Mouse (Mus musculus) right cerebral cortex, postnatal 36 days (tissue): ENCODE data around the gene Cdhr5.
A peak's percentile ranks its signal among the peaks of the same experiment; 100 is the strongest.

Experiments
- DNase-seq, 2 experiments: peaks; one replicate each; pipeline ENCODE4 v3.0.0; 2022; ENCODE audit warnings: low spot score in 2 of 2, mixed read lengths in 1 of 2

Cdhr5 gene

GRCm38 (mm10) chr7:141276546-141276945 lies at the start of gene Cdhr5:
Gene Cdhr5, minus strand, starts transcription at chr7:141276786.
- no peak for DNase-seq

- DNase-seq, result no peak
These were observed 48.1 kb upstream of the Cdhr5 start for GRCm38 (mm10) chr7:141324686-141325085.

- DNase-seq, result no peak
These were observed 42.9 kb upstream of the Cdhr5 start for GRCm38 (mm10) chr7:141319446-141319845.

DNA sequence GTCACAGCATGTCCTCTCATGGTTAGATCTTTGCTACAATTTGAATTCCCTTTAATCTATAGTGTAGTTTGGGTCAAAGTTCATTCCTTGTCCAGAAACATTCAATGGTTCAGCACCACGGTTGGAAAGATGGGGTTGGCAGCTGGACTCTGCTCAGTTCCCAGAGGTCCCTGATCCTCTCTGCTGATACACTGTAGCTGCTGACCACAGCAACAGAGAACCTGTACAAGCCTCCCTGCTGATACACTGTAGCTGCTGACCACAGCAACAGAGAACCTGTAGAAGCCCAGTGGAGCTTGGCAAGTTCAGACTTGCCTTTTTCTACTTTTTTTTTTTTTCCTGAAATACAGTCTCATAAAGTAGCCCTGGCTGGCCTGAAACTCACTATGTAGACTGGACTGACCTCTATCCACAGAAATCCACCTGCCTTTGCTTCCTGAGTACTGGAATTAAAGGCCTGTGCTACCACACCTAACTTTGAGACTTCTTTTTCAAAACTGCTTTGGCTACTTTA lies 41.1 kb upstream of the Cdhr5 start:
- no peak for DNase-seq

DNA sequence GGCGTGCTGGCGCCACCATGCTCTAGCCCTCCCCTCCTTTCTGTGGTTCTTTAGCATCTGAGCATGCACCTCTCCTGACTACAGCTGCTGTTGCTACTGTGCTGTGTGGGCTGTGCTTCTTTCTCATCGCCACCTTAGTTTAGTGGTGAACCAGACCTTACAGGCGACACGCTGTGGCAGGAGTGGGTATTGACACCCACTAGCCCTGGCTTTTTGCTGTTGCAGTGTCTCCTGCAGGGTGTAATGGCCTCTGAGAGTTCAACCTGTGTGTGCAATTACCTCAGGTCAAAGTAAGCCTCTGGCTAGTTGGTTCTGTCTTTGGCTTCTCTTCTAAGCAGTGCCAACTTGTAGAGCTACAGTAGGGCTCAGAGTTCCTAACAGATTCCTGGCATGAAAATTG lies 39.4 kb upstream of the Cdhr5 start:
- DNase-seq, result peak in 1 of 2 experiments; percentile 42

DNA sequence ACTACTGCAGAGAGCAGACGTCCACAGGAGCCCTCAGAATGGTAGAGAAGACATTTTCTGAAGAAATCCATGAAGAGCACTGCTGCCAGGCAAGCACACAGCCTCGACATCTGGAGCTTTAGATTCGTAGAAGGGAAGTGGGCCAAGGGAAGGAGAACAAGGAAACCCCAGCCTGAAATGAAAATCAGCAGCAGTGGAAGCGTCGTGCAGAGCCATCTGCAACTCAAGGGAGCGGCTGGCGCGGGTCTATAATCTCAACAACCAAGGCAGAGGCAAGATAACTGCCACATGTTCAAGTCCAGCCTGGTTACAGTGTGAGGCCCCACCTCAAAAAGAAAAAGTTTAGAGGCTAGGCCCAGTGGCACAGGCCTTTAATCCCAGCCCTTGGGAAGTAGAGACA lies 38.5 kb upstream of the Cdhr5 start:
- DNase-seq, result no peak

DNA sequence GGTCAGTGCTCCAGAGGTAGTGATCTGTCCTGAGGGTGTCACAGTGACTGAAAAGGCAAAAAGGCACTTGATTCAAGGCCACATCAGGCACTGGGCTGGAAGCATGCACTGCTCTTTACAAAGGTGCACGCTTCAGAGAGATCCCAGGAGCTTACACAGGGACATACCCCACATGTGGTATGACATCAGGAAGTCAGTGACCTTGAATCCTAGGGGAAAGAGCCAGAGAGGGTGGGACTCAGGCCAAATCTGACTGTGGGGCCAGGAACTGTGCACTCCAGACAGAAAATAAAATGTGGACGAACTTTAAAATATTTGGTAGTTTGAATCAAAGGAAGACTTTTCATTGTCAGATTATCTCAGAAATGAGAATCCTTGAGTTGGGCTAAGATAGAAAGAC lies 37.8 kb upstream of the Cdhr5 start:
- no peak for DNase-seq

GRCm38 (mm10) chr7:141304537-141304936 lies 28.0 kb upstream of the Cdhr5 start:
- DNase-seq, result no peak

DNA sequence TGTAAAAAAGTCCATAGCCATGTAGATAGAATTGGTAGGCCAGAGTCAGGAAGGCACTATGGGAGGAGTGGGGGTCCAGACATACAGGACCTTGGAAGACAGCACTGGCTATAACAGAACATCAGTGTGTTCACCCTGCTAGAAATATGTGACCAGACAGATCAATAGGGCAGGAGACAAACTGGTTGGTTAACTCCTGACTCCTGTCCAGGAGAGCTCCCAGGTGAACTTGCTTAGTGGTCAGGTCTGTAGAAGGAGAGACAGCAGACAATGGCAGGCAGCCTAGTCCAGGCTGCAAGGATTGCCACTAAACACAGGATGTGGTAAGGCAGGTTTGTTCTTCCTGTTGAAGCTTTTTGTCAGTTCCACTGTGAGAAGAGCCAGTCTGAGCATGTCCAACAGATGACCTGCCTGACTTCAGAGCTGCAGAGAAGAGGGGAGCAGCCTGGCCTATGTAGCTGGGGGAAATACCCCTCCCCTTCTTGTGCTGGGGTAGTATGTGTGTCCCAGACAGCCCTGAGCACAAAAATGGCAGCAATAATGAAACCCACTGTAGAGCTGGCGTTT lies 26.2 kb upstream of the Cdhr5 start:
- no peak for DNase-seq

DNA sequence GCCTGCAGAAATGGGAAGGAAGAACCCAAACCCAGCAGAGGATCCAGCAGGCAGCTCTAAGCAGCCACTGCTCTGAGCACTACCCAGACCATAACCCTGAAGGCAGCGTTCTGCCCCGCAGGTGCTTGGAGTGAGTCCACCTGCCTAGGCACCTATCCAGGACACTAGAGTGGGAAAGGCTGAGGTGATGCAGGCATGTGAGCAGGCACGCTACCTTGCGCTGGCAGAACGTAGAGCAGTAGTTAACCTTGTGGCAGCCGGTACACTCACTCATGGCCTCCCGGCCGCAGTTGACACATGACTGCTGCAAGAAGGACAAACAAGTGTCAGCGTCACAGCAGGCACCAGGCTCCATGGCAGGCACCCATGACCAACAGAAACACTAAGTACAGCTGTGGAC lies 24.8 kb upstream of the Cdhr5 start:
- DNase-seq, result no peak

GRCm38 (mm10) chr7:141299175-141299574 lies 22.6 kb upstream of the Cdhr5 start:
- DNase-seq, result no peak

- DNase-seq, result no peak
These were observed 21.5 kb upstream of the Cdhr5 start for GRCm38 (mm10) chr7:141297926-141298650.

DNA sequence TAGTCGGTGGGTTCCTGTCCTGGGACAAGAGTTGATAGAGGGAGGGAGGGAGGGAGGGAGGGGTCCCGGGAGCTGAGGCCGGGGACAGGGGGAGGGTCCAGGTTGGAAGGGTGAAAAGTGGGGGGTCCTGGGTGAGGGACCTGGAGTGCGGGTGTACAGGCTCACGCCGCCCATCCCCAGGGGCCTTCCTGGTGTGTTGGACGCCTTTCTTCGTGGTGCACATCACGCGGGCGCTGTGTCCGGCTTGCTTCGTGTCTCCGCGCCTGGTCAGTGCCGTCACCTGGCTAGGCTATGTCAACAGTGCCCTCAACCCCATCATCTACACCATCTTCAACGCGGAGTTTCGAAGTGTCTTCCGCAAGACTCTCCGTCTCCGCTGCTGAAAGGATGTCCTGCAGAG lies 17.9 kb upstream of the Cdhr5 start:
- DNase-seq, result no peak

GRCm38 (mm10) chr7:141293852-141294471 lies 17.4 kb upstream of the Cdhr5 start:
- no peak for DNase-seq

- no peak for DNase-seq
These were observed 16.2 kb upstream of the Cdhr5 start for GRCm38 (mm10) chr7:141292583-141293388.

GRCm38 (mm10) chr7:141291921-141292582 lies 15.5 kb upstream of the Cdhr5 start, which contains the start of gene Drd4:
Gene Drd4, plus strand, starts transcription at chr7:141292006.
- DNase-seq, result peak; percentile 26 to 32

- no peak for DNase-seq
These were observed 11.5 kb upstream of the Cdhr5 start for GRCm38 (mm10) chr7:141288042-141288441.

- no peak for DNase-seq
These were observed 6.2 kb upstream of the Cdhr5 start for GRCm38 (mm10) chr7:141282756-141283155.

DNA sequence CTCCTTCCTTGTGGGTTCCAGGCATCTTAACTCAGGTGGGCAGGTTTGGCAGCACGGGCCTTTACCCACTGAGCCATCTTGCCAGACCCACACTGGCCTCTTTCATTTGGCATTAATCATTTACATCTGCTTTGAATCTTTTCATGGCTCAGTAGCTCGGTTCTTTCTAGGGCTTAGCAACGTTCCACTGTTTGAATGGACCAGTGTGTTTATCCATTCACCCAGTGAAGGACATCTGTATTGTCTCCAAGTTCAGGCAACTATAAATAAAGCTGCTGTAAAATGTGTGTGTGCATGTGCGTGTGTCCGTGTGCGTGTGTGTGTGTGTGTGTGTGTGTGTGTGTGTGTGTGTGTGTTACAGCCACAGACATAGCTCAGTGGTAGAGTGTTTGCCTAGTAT lies 4.9 kb upstream of the Cdhr5 start:
- no peak for DNase-seq

- DNase-seq, result no peak
These were observed 2.4 kb upstream of the Cdhr5 start, which contains the start of gene Sct for GRCm38 (mm10) chr7:141278766-141279590. Gene Sct, minus strand, starts transcription at chr7:141279133.
